Mouse (Mus musculus): Measurements from ENCODE around the gene Hps1.

Gene Hps1

DNA sequence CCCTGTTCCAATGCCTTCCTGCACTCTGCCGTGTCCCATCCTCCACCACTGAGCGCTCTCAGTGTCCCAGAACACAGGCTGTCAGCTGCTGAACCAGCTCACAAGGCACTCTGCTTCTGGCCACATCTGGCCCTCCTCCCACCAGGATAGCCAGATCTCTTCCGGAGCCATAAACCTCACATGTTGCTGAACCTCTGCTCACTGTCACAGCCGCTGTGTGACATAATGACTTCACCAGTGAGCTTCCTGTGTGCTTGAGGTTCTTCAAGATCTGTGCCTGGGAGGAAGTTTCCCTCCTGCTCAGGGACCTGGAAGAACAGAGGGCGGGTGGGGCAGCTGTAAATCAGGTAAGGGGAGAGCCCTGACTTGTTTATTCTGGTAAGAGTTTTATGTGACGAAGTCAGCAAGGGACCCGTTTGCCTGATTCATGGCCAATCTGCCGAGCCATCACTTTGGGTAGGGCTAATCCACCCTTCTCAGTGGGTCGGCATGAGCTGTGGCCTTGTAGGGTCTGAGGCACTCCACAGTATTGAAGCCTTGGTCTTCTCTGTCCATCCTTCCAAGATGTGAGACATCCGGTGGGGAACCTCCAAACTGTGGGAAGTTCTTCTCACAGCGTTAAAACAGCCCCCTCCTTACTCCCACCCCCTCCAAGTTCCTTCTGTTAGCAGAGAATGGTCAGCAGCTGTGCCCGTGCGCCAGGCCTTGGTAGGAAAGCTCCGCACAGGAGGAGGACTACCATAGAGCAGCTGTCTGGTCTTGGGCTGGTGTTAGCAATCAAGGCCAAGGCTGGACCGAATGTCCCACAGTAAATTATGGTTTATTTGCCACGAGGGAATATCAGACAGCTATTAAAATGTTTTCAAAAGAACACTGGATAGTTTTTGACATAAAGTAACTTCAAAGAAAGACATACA lies 54.5 kb downstream of the Hps1 start:
- in situ Hi-C loops (cut with MboI; ENCODE audit: unreplicated experiment in 2 of 2), result no loop called here

- in situ Hi-C loops (cut with MboI; ENCODE audit: unreplicated experiment in 2 of 2), result no loop called here
These were observed 56.5 kb downstream of the Hps1 start for GRCm38 (mm10) chr19:42723302-42723701.

- in situ Hi-C loops (cut with MboI; ENCODE audit: unreplicated experiment in 2 of 2), result no loop called here
These were observed 57.3 kb downstream of the Hps1 start for GRCm38 (mm10) chr19:42722500-42722899.

DNA sequence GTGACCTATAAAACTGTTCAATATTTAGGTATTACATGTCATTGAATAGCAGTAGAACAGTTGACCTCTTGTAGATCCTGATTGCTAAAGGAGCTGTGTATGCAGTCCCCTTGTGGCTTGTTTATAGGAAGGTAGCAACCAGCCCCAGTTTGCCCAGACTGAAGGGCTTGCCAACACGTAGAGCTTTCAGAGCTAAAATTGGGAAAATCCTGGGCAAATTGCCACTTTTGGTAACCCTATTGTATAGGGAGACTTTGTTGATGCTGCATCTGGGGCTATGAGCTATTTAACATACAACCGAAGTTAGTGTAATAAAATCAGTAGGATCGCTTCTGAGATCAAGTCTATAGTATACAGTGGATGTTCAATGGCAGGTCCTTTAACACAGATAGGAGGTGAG lies 61.7 kb downstream of the Hps1 start:
- in situ Hi-C loops (cut with MboI; ENCODE audit: unreplicated experiment in 2 of 2), result no loop called here

DNA sequence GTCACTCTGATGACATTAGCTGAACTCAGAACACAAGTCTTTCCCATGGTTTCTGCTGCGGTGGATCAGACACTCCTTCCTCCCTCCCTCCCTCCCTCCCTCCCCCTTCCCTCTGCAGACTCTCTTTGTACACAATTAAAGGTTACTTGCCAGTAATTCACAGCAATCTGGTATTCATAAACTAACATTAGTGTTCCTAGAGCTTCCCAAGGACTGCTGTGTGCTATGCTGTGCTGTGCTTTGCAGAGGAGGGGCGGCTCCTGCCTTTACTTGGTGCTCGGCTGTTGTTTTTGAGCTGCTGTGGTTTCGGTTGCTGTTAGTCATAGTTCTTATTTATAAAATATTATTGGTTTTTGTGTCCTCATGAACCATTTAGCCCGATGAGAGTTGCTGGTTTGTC lies 62.1 kb downstream of the Hps1 start:
- in situ Hi-C loops (cut with MboI; ENCODE audit: unreplicated experiment in 2 of 2), result no loop called here

DNA sequence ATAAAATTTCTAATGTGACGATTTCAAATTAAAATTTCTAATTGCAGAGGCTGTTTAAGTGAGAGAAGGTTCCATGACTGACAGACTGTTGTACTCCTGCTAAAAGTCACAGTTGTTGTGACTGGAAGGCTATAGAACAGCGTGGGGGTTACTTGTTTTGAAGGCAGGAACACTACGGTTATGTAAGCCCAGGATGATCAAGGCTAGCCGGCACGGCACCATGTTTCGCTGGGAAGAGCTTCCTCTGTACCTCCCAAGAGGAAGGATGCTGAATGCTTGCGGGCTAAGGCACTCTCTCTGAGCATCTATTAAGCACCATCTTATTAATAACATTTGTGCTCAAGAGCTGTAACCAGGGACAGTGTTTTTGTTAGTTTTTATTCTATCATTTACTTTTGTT lies 63.3 kb downstream of the Hps1 start:
- in situ Hi-C loops (cut with MboI; ENCODE audit: unreplicated experiment in 2 of 2), result no loop called here

GRCm38 (mm10) chr19:42713770-42714169 lies 66.0 kb downstream of the Hps1 start:
- in situ Hi-C loops (cut with MboI; ENCODE audit: unreplicated experiment in 2 of 2), result no loop called here
